Mouse (Mus musculus): ENCODE measurements around the gene Camta2. TPM values are rescaled to one million over a fixed set of nuclear protein-coding genes. Genes with fewer than 3 reads are reported as not detected.

Camta2 gene
- polyA plus RNA-seq, 1 experiment from 2014 or later, result 6.5 TPM

GRCm38 (mm10) chr11:70658521-70658920 is 29.4 kb downstream of the Camta2 start:
- DNase-seq (ENCODE audit: low spot score) (no peak), ATAC-seq (ENCODE audit: low FRiP score, low TSS enrichment) (no peak)
- 82% methylated on average over 5 of the region's 5 CpGs for WGBS
- Histone ChIP-seq H3K27me3 (ENCODE audit: control insufficient read depth, insufficient read depth, low read length) (no peaks in the 10 kb centered on the region), H3K9ac (ENCODE audit: low read length) (no peak overlapping the region), H3K9me3 (ENCODE audit: control insufficient read depth, low read length) (no peaks in the 10 kb centered on the region), H3K27ac (replicated peaks) (no peak overlapping the region), H3K4me1 (replicated peaks; ENCODE audit: control insufficient read depth, insufficient read depth) (peaks cover 5% of the 10 kb centered on the region; the same call in 1 of the 2 replicates), H3K36me3 (ENCODE audit: control insufficient read depth, insufficient read depth, low read length) (peaks cover 4% of the 10 kb centered on the region), H3K4me3 (ENCODE audit: low read depth, low read length) (no peak overlapping the region), H3K4me2 (replicated peaks; ENCODE audit: low read depth) (no peak overlapping the region)
- TF ChIP-seq EP300 (optimal IDR thresholded peaks at IDR 0.05) (no peak), CTCF (IDR thresholded peaks at IDR 0.05; ENCODE audit: low read depth) (no peak)

GRCm38 (mm10) chr11:70657991-70658390 is 29.9 kb downstream of the Camta2 start:
- H3K4me2 ChIP-seq (replicated peaks; ENCODE audit: low read depth), result no peak overlapping the region
- TF ChIP-seq EP300 (optimal IDR thresholded peaks at IDR 0.05) (no peak), CTCF (IDR thresholded peaks at IDR 0.05; ENCODE audit: low read depth) (no peak)
- no peak for ATAC-seq (ENCODE audit: low FRiP score, low TSS enrichment)

GRCm38 (mm10) chr11:70657573-70657972 is 30.3 kb downstream of the Camta2 start:
- Histone ChIP-seq H3K27me3 (ENCODE audit: control insufficient read depth, insufficient read depth, low read length) (no peaks in the 10 kb centered on the region), H3K36me3 (ENCODE audit: control insufficient read depth, insufficient read depth, low read length) (peaks cover 3% of the 10 kb centered on the region; the same call in 1 of the 2 replicates), H3K9me3 (ENCODE audit: control insufficient read depth, low read length) (no peaks in the 10 kb centered on the region), H3K27ac (replicated peaks) (no peak overlapping the region), H3K4me1 (replicated peaks; ENCODE audit: control insufficient read depth, insufficient read depth) (peaks cover 5% of the 10 kb centered on the region; the same call in 1 of the 2 replicates), H3K4me3 (ENCODE audit: low read depth, low read length) (no peak overlapping the region), H3K4me2 (replicated peaks; ENCODE audit: low read depth) (no peak overlapping the region), H3K9ac (ENCODE audit: low read length) (no peak overlapping the region)
- DNase-seq (ENCODE audit: low spot score) (no peak), ATAC-seq (ENCODE audit: low FRiP score, low TSS enrichment) (no peak)
- TF ChIP-seq CTCF (IDR thresholded peaks at IDR 0.05; ENCODE audit: low read depth), result no peak
- WGBS, result 59% methylated on average over 6 of the region's 6 CpGs

More at GRCm38 (mm10) chr11:70657991-70658390, 29.9 kb downstream of the Camta2 start:
- WGBS, result 60% methylated on average over 9 of the region's 9 CpGs
- no peak for DNase-seq (ENCODE audit: low spot score)
- peaks cover 5% of the 10 kb centered on the region; the same call in 1 of the 2 replicates for H3K4me1 ChIP-seq (replicated peaks; ENCODE audit: control insufficient read depth, insufficient read depth)
- H3K36me3 ChIP-seq (ENCODE audit: control insufficient read depth, insufficient read depth, low read length), result peaks cover 3% of the 10 kb centered on the region
- no peak overlapping the region for H3K4me3 ChIP-seq (ENCODE audit: low read depth, low read length)
- no peak overlapping the region for H3K9ac ChIP-seq (ENCODE audit: low read length)
- no peak overlapping the region for H3K27ac ChIP-seq (replicated peaks)
- H3K9me3 ChIP-seq (ENCODE audit: control insufficient read depth, low read length), result no peaks in the 10 kb centered on the region
- no peaks in the 10 kb centered on the region for H3K27me3 ChIP-seq (ENCODE audit: control insufficient read depth, insufficient read depth, low read length)

GRCm38 (mm10) chr11:70656964-70657363 is 30.9 kb downstream of the Camta2 start, which contains the start of gene Eno3:
Gene Eno3 (plus strand): TSS chr11:70657202.
- WGBS, result 22% methylated on average over 3 of the region's 3 CpGs
- H3K27ac ChIP-seq (replicated peaks), result peak within 1 kb of the TSS; percentile 100

GRCm38 (mm10) chr11:70656456-70656927 is 31.4 kb downstream of the Camta2 start:
- DNase-seq (ENCODE audit: low spot score) (no peak), ATAC-seq (ENCODE audit: low FRiP score, low TSS enrichment) (peak; percentile 9; the same call in 1 of the 2 replicates)
- WGBS, result 15% methylated on average over 16 of the region's 16 CpGs
- peaks cover 5% of the 10 kb centered on the region; the same call in 1 of the 2 replicates for H3K4me1 ChIP-seq (replicated peaks; ENCODE audit: control insufficient read depth, insufficient read depth)
- TF ChIP-seq CTCF (IDR thresholded peaks at IDR 0.05; ENCODE audit: low read depth) (no peak), EP300 (optimal IDR thresholded peaks at IDR 0.05) (no peak)
- no peaks in the 10 kb centered on the region for H3K36me3 ChIP-seq (ENCODE audit: control insufficient read depth, insufficient read depth, low read length)
- no peaks in the 10 kb centered on the region for H3K27me3 ChIP-seq (ENCODE audit: control insufficient read depth, insufficient read depth, low read length)
- peak overlapping the region; percentile 100 for H3K4me3 ChIP-seq (ENCODE audit: low read depth, low read length)
- H3K9ac ChIP-seq (ENCODE audit: low read length), result peak overlapping the region; percentile 67
- peak overlapping the region; percentile 90 for H3K4me2 ChIP-seq (replicated peaks; ENCODE audit: low read depth)
- no peaks in the 10 kb centered on the region for H3K9me3 ChIP-seq (ENCODE audit: control insufficient read depth, low read length)
- peak overlapping the region; percentile 100 for H3K27ac ChIP-seq (replicated peaks)

More at GRCm38 (mm10) chr11:70656964-70657363, 30.9 kb downstream of the Camta2 start, which contains the start of gene Eno3:
- H3K9ac ChIP-seq (ENCODE audit: low read length), result peak within 1 kb of the TSS; percentile 67
- H3K36me3 ChIP-seq (ENCODE audit: control insufficient read depth, insufficient read depth, low read length), result no peaks in the 10 kb centered on the region
- DNase-seq (ENCODE audit: low spot score) (no peak), ATAC-seq (ENCODE audit: low FRiP score, low TSS enrichment) (no peak)
- H3K9me3 ChIP-seq (ENCODE audit: control insufficient read depth, low read length), result no peaks in the 10 kb centered on the region
- TF ChIP-seq EP300 (optimal IDR thresholded peaks at IDR 0.05), result no peak
- TF ChIP-seq CTCF (IDR thresholded peaks at IDR 0.05; ENCODE audit: low read depth), result no peak
- peak within 1 kb of the TSS; percentile 100 for H3K4me3 ChIP-seq (ENCODE audit: low read depth, low read length)
- H3K27me3 ChIP-seq (ENCODE audit: control insufficient read depth, insufficient read depth, low read length), result no peaks in the 10 kb centered on the region
- H3K4me1 ChIP-seq (replicated peaks; ENCODE audit: control insufficient read depth, insufficient read depth), result peaks cover 5% of the 10 kb centered on the region; the same call in 1 of the 2 replicates
- H3K4me2 ChIP-seq (replicated peaks; ENCODE audit: low read depth), result peak within 1 kb of the TSS; percentile 90
